ENCODE assay signal across 10 mouse cellular contexts in genomic region chr11:69604347-69604746, GRCm38 (mm10). TPM values are rescaled to one million over a fixed set of nuclear protein-coding genes. Genes with fewer than 3 reads are reported as not detected.
DNase-seq lines count a peak whose midpoint lies in the region; ATAC-seq and TF ChIP-seq lines count a peak whose summit lies in the region.
"Had no signal": no experiment of that assay in that cellular context is flagged by ENCODE, and none has a peak within 500 bp of the region (broad histone marks: within the 10 kb centered on the region; RNA-seq: fewer than 3 reads in every experiment).

No protein-coding gene starts in this region.

- H3K4me1 ChIP-seq in heart, adult 2 months (ENCODE audit: control insufficient read depth, insufficient read depth, low read length): peaks cover 10% of the 10 kb centered on the region
- peaks cover 81% of the 10 kb centered on the region for H3K4me1 ChIP-seq in E14TG2a.4 (replicated peaks; ENCODE audit: low read depth, low read length)
- H3K4me1 ChIP-seq in forebrain, embryonic 14.5 days (ENCODE audit: control insufficient read depth, insufficient read depth, low read length): peaks cover 14% of the 10 kb centered on the region
- peaks cover 94% of the 10 kb centered on the region for H3K4me1 ChIP-seq in liver, embryonic 13.5 days (replicated peaks)

- no peak for TF ChIP-seq EP300 in heart, adult 2 months (IDR thresholded peaks at IDR 0.05; ENCODE audit: insufficient read depth, low read depth, low read length)

- TF ChIP-seq POLR2A in heart, adult 2 months (IDR thresholded peaks at IDR 0.05; ENCODE audit: insufficient read depth, low read depth, low read length): no peak

- H3K4me2 ChIP-seq in forebrain, embryonic 14.5 days (ENCODE audit: low read length): peak overlapping the region; percentile 100
- peak overlapping the region; percentile 100 for H3K4me2 ChIP-seq in liver, embryonic 13.5 days

- H3K9ac ChIP-seq in heart, adult 2 months (ENCODE audit: low read depth, low read length): peak overlapping the region; percentile 71
- H3K9ac ChIP-seq in forebrain, embryonic 14.5 days (ENCODE audit: low read length): peak overlapping the region; percentile 87
- H3K9ac ChIP-seq in liver, embryonic 13.5 days: peak overlapping the region; percentile 96

- intact Hi-C loops in heart, adult 2 months (cut with DNase I): no loop called here

- no peaks in the 10 kb centered on the region for H3K36me3 ChIP-seq in heart, adult 2 months (ENCODE audit: control insufficient read depth, insufficient read depth, low read length)
- 0 out of 2 replicates have a peak, but pooled peaks cover 4% of the 10 kb centered on the region for H3K36me3 ChIP-seq in E14TG2a.4 (ENCODE audit: insufficient read depth, low read length)
- H3K36me3 ChIP-seq in forebrain, embryonic 14.5 days (ENCODE audit: control insufficient read depth, insufficient read depth, low read length): peaks cover 9% of the 10 kb centered on the region
- peaks cover 29% of the 10 kb centered on the region for H3K36me3 ChIP-seq in liver, embryonic 13.5 days

- ATAC-seq in forebrain, embryonic 14.5 days: no peak
- no peak for ATAC-seq in liver, embryonic 13.5 days (ENCODE audit: low read depth)
- no peak for ATAC-seq in megakaryocyte, adult 5-6 weeks (ENCODE audit: poor library complexity, severe bottlenecking)

- H3K9me3 ChIP-seq in E14TG2a.4 (ENCODE audit: low read length): no peaks in the 10 kb centered on the region
- no peaks in the 10 kb centered on the region for H3K9me3 ChIP-seq in forebrain, embryonic 14.5 days (replicated peaks; ENCODE audit: control insufficient read depth, low read length)
- no peaks in the 10 kb centered on the region for H3K9me3 ChIP-seq in liver, embryonic 13.5 days (replicated peaks)
- H3K9me3 ChIP-seq: megakaryocyte, embryonic 14.5 days had no signal

- 72% methylated on average over 3 of the region's 3 CpGs for WGBS in heart, adult 2 months
- WGBS in forebrain, embryonic 14.5 days: 58% methylated on average over 3 of the region's 3 CpGs
- WGBS in liver, embryonic 13.5 days (ENCODE audit: insufficient replicate concordance): 63% methylated on average over 3 of the region's 3 CpGs

- H3K27me3 ChIP-seq in heart, adult 2 months (ENCODE audit: control insufficient read depth, insufficient read depth, low read length): no peaks in the 10 kb centered on the region
- peaks cover 38% of the 10 kb centered on the region for H3K27me3 ChIP-seq in E14TG2a.4 (ENCODE audit: insufficient read depth, low read length)
- no peaks in the 10 kb centered on the region for H3K27me3 ChIP-seq in forebrain, embryonic 14.5 days (replicated peaks; ENCODE audit: control insufficient read depth, insufficient read depth, low read length)
- H3K27me3 ChIP-seq in liver, embryonic 13.5 days: no peaks in the 10 kb centered on the region

- no peak for DNase-seq in heart, adult 2 months
- DNase-seq in heart, adult 8-10 months (ENCODE audit: low spot score): no peak
- DNase-seq in forebrain, embryonic 14.5 days (ENCODE audit: low spot score): no peak
- DNase-seq in liver, embryonic 13.5 days: no peak
- no peak for DNase-seq in thymus, postnatal 14 days
- DNase-seq in yolk sac, embryonic 10.5 days (ENCODE audit: low spot score): no peak

- TF ChIP-seq CTCF in heart, adult 2 months (IDR thresholded peaks at IDR 0.05): no peak
- TF ChIP-seq CTCF in E14TG2a.4 (conservative IDR thresholded peaks at IDR 0.05; ENCODE audit: low read length): no peak

- H3K27ac ChIP-seq in heart, adult 2 months: peak overlapping the region; percentile 32
- H3K27ac ChIP-seq in forebrain, embryonic 14.5 days (ENCODE audit: low read depth, low read length): no peak overlapping the region
- peak overlapping the region; percentile 94 for H3K27ac ChIP-seq in liver, embryonic 13.5 days

- no peak overlapping the region; the same call in 1 of the 2 replicates for H3K4me3 ChIP-seq in heart, adult 2 months
- peak overlapping the region; percentile 88 for H3K4me3 ChIP-seq in E14TG2a.4 (replicated peaks; ENCODE audit: low read length)
- peak overlapping the region; percentile 67 for H3K4me3 ChIP-seq in forebrain, embryonic 14.5 days (ENCODE audit: low read depth, low read length)
- peak overlapping the region; percentile 85 for H3K4me3 ChIP-seq in liver, embryonic 13.5 days (replicated peaks)

- H3K79me2 ChIP-seq in heart, adult 2 months (replicated peaks; ENCODE audit: control insufficient read depth, insufficient read depth, low read length): no peaks in the 10 kb centered on the region

RNA-seq across cellular contexts. Expression of gene Atp1b2, which starts 1.4 kb away (rescaled TPM):
- 10 to 100 TPM; 17.0 to 20.3 TPM for total RNA-seq in heart, adult 2 months (2021)
- polyA plus RNA-seq in heart, adult 2 months (2012; rRNA removed): 23.7 and 30.0 TPM in 2 replicates
- total RNA-seq in heart, adult 8-10 months (2022): 10 to 100 TPM; 12.4 to 16.3 (median 13.1) TPM
- polyA plus RNA-seq in forebrain, embryonic 14.5 days (2014; fragmentation: Nextera tagmentation; extraction: Ambion mirVana): 22.0 and 31.5 TPM in 2 replicates
- polyA plus RNA-seq in liver, embryonic 13.5 days (2015; fragmentation: Nextera tagmentation; extraction: Ambion mirVana): 21.7 and 30.8 TPM in 2 replicates
- total RNA-seq in megakaryocyte, adult 5-6 weeks (2015): 0.91 and 2.2 TPM in 2 replicates
- 0.26 and 0.45 TPM in 2 replicates for total RNA-seq in megakaryocyte, adult 5-6 weeks (2017)

RNA-seq across cellular contexts. Expression of gene Shbg, which starts 13.4 kb away (rescaled TPM):
- total RNA-seq in heart, adult 2 months (2021): not detected
- polyA plus RNA-seq in heart, adult 2 months (2012; rRNA removed): not detected in 2 replicates
- total RNA-seq in heart, adult 8-10 months (2022): not detected
- not detected in 2 replicates for polyA plus RNA-seq in forebrain, embryonic 14.5 days (2014; fragmentation: Nextera tagmentation; extraction: Ambion mirVana)
- 33.4 and 34.8 TPM in 2 replicates for polyA plus RNA-seq in liver, embryonic 13.5 days (2015; fragmentation: Nextera tagmentation; extraction: Ambion mirVana)
- total RNA-seq in megakaryocyte, adult 5-6 weeks (2015): not detected in 2 replicates
- total RNA-seq in megakaryocyte, adult 5-6 weeks (2017): not detected in 2 replicates
- polyA plus RNA-seq: brain, embryonic 14.5 days had no signal

RNA-seq across cellular contexts. Expression of gene Sat2, which starts 17.5 kb away (rescaled TPM):
- 1 to 10 TPM; 1.8 to 1.9 TPM for total RNA-seq in heart, adult 2 months (2021)
- polyA plus RNA-seq in heart, adult 2 months (2012; rRNA removed): 4.5 and 6.1 TPM in 2 replicates
- 1 to 10 TPM; 2.6 to 5.3 (median 3.3) TPM for total RNA-seq in heart, adult 8-10 months (2022)
- 17.6 and 18.2 TPM in 2 replicates for polyA plus RNA-seq in forebrain, embryonic 14.5 days (2014; fragmentation: Nextera tagmentation; extraction: Ambion mirVana)
- polyA plus RNA-seq in liver, embryonic 13.5 days (2015; fragmentation: Nextera tagmentation; extraction: Ambion mirVana): 11.6 and 12.3 TPM in 2 replicates
- not detected in 2 replicates for total RNA-seq in megakaryocyte, adult 5-6 weeks (2015)
- total RNA-seq in megakaryocyte, adult 5-6 weeks (2017): not detected in 2 replicates

RNA-seq across cellular contexts. Expression of gene Trp53, which starts 24.2 kb away (rescaled TPM):
- total RNA-seq in heart, adult 2 months (2021): 10 to 100 TPM; 13.6 to 15.3 TPM
- 35.0 and 41.6 TPM in 2 replicates for polyA plus RNA-seq in heart, adult 2 months (2012; rRNA removed)
- total RNA-seq in heart, adult 8-10 months (2022): 10 to 100 TPM; 12.8 to 16.3 (median 14.1) TPM
- polyA plus RNA-seq in forebrain, embryonic 14.5 days (2014; fragmentation: Nextera tagmentation; extraction: Ambion mirVana): 111 and 113 TPM in 2 replicates
- polyA plus RNA-seq in liver, embryonic 13.5 days (2015; fragmentation: Nextera tagmentation; extraction: Ambion mirVana): 83.0 and 90.4 TPM in 2 replicates
- total RNA-seq in megakaryocyte, adult 5-6 weeks (2015): 59.2 and 64.7 TPM in 2 replicates
- total RNA-seq in megakaryocyte, adult 5-6 weeks (2017): 21.8 and 28.3 TPM in 2 replicates

RNA-seq across cellular contexts. Expression of gene Wrap53, which starts 24.3 kb away (rescaled TPM):
- total RNA-seq in heart, adult 2 months (2021): 1 to 10 TPM; 5.4 to 5.6 TPM
- polyA plus RNA-seq in heart, adult 2 months (2012; rRNA removed): 10.1 and 10.5 TPM in 2 replicates
- 1 to 10 TPM; 4.6 to 6.7 (median 5.6) TPM for total RNA-seq in heart, adult 8-10 months (2022)
- 24.6 and 29.3 TPM in 2 replicates for polyA plus RNA-seq in forebrain, embryonic 14.5 days (2014; fragmentation: Nextera tagmentation; extraction: Ambion mirVana)
- 23.1 and 23.7 TPM in 2 replicates for polyA plus RNA-seq in liver, embryonic 13.5 days (2015; fragmentation: Nextera tagmentation; extraction: Ambion mirVana)
- total RNA-seq in megakaryocyte, adult 5-6 weeks (2015): 11.8 and 12.2 TPM in 2 replicates
- total RNA-seq in megakaryocyte, adult 5-6 weeks (2017): 5.3 and 5.9 TPM in 2 replicates

Comparison
In these comparisons a context has a peak if more than half of its experiments do, and no peak if none do; other contexts are left out.
1. RNA of gene Atp1b2, which starts 1.4 kb away (total RNA-seq): 17.0 to 20.3 TPM in heart, adult 2 months and 12.4 to 16.3 TPM in heart, adult 8-10 months; 0.26 to 2.2 TPM in megakaryocyte, adult 5-6 weeks; every median in the first group is over 4 times any median in the second.
2. Peak in every context shown above with its lines, with median percentiles within 50 percentile points of each other: H3K9ac ChIP-seq.